Mouse (Mus musculus) kidney, adult 2 months (tissue): ENCODE measurements around the gene Efna3.
A peak's percentile ranks its signal among the peaks of the same experiment; 100 is the strongest.

Source experiments
- CTCF ChIP-seq: fragments of 200-500 bp; conservative IDR thresholded peaks from 2 replicates; pipeline ENCODE4 v1.5.1; 2011; ENCODE audit warnings: low read depth, mild to moderate bottlenecking, control low read depth, low read length, moderate library complexity, mixed read lengths; ENCODE audit not compliant: insufficient read depth, insufficient read length
- POLR2A ChIP-seq: fragments of 200-500 bp; IDR thresholded peaks from one replicate; pipeline ENCODE4 v1.6.1; 2011; ENCODE audit warnings: low read depth, low read length, control low read depth

- TF ChIP-seq CTCF (peak; percentile 34), POLR2A (no peak)
Measured at GRCm38 (mm10) chr3:89288503-89288928, 34.2 kb downstream of the Efna3 start.
